Mouse (Mus musculus): ENCODE measurements around the gene Kcnk6. TPM values are rescaled to one million over a fixed set of nuclear protein-coding genes. Genes with fewer than 3 reads are reported as not detected.
"Not testable (repeated sequence)": the region's sequence is repeated elsewhere in the genome, so short reads cannot be mapped to it uniquely, and the experiment has no call there.

The Kcnk6 gene
- total RNA-seq, 2 experiments from 2014 or later = 1.2 to 1.5 TPM

GRCm38 (mm10) chr7:29246619-29247313 lies 14.5 kb upstream of the Kcnk6 start:
- DNase-seq = no peak

GRCm38 (mm10) chr7:29246015-29246414 lies 13.7 kb upstream of the Kcnk6 start:
- no peak for DNase-seq

DNA sequence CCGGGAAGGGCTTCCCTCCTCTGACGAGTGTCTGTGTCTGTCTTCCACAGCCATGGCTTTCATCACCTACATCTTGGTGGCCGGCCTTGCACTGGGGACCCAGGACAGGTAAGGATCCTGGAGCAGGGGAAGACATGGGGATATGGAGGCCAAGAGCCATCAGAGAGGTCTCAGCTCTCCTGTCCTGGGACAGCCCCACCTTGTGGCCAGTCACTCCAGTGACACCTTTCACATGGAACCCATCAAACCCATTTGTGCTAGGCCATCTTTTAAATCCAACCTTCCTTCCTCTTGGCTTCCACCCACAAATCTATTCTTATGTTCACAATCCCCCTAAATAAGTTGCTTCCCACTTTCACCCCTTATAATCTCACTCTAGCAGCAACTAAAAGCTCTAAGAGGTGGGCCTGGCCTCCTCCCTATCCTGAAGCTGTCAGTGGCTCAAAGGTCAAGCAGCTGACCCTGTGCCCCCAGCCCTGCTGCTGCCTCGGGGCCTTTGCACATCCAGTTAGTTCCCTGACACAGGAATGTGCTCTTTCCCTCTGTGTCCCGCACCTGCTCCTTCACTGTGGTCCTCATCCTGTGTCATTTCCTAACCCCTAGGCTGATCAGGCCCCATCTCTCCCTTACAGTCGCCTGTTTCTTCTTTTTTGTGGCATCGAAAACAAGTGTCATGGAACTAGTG lies 12.6 kb upstream of the Kcnk6 start:
- no peak for DNase-seq

DNA sequence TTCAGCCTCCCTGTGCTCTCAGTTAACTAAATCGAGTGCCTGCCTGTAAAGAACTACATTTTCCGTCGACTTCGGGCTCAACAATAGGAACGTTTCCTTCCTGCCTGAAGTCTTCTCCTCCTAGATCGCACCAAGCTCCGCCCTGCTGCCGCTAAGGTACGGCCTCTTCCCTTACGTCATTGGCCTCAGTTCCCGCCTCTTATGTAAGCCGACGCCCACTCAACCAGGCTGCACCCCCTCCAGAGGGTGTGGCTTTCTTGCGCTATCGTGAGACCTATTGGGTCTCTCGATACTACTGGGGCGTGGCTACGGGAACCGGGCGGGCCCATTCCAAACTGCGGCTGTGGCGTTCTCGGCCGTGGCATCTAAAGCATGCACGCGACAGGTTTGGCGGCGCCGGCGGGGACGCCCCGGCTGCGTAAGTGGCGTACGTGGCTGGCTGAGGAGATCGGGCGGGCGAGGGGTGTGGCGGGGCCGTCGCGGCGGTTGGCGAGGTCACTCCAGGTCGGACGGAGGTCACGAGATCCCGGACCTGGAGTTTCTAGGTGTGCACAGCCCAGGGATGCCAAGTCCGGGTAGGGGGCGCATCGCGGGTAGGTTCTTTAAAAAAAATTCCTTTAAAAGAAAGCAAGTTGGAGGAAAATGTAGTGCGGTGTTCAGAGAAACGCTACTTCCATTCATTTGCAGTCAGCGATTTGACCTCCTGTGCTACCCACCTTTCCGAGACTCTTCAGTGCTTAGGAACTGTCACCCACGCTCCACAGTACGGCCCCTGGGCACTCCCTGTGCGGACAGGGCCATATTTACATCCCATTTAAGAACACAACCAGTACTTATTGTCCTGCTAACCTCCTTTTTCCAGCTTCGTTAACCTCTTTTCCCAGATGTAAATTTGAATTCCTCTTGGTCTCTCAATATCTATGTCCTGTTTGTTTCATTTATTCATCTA lies 6.0 kb upstream of the Kcnk6 start, which contains the start of gene Yif1b:
Yif1b (plus strand) TSS at position 311 of the 949 bp plus-strand sequence.
- DNase-seq = peak; percentile 98

DNA sequence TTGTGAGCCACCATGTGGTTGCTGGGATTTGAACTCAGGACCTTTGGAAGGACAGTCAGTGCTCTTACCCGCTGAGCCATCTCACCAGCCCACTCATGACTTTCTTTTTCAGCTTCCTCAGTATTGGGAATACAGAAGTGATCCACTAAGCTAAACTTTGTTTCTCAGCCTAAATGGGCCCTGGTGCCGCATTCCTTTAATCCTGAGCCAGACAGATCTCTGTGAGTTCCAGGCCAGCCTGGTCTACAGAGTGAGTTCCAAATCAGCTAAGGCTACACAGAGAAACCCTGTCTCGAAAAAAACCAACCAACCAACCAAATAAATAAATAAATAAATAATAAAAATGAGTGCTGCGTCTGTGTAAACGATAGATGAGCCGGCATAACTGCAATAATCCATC lies 5.3 kb upstream of the Kcnk6 start:
- DNase-seq = not testable (repeated sequence)

GRCm38 (mm10) chr7:29236593-29236992 lies 4.3 kb upstream of the Kcnk6 start:
- no peak for DNase-seq

GRCm38 (mm10) chr7:29234661-29235060 lies 2.3 kb upstream of the Kcnk6 start:
- DNase-seq = no peak

DNA sequence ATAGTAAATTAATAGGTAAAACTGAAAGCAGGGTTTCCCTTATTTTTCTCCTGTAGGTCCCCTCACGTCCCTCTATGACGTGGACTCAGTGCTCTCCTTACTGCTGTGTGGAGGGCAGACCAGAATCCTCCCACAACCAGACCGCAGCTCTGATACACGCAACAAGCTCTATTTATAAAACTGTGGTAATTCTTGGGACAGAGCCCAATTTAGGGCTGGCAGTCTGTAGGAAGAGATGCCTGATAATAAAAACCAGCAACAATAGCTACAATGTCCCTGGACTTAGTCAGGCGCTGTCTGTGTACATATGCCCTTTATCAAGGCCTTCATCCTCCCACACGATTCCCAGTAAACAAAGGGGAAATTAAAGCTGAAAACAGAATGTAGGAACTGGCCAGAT lies 1.4 kb upstream of the Kcnk6 start:
- DNase-seq = no peak

DNA sequence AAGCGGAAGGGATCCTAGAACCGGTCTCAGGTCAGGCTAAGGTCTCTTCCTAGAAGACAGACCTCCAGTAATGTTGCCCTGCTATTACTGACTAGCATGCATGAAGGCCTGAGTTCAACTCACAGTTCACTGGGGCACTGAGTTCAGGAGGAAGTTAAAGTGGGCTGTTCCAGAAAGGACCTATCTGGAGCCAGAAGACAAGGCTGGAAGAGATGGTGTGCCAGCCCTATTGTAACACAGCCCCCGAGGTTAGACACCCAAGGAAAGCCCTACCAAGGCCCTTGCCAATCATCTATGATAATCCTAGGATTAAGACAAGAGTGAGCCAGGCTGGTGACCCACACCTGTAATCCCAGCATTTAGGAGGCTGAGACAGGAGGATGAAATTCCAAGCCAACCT lies 798 bp downstream of the Kcnk6 start:
- DNase-seq = no peak

- DNase-seq = no peak
Observed at GRCm38 (mm10) chr7:29230560-29230959, 1.8 kb downstream of the Kcnk6 start.

DNA sequence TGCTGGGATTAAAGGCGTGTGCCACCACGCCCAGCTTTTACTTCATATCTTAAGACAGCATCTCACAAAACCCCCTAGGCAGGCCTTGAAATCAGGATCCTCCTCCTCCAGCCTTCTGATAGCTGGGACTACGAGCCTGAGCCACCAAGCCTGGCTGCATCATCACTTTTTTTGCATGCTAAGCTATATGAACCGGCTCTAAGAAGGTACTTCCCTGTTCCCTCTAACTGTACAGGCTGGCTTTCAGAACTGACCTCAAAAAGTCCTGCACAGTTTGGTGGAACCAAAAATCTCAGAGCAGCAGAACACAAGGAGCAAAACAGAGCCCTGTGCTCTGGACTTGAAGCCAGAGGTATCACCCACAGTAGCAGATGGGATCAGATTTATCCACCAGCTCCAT lies 4.1 kb downstream of the Kcnk6 start:
- DNase-seq = no peak

- DNase-seq = no peak
Observed at GRCm38 (mm10) chr7:29225520-29225919, 6.8 kb downstream of the Kcnk6 start.

DNA sequence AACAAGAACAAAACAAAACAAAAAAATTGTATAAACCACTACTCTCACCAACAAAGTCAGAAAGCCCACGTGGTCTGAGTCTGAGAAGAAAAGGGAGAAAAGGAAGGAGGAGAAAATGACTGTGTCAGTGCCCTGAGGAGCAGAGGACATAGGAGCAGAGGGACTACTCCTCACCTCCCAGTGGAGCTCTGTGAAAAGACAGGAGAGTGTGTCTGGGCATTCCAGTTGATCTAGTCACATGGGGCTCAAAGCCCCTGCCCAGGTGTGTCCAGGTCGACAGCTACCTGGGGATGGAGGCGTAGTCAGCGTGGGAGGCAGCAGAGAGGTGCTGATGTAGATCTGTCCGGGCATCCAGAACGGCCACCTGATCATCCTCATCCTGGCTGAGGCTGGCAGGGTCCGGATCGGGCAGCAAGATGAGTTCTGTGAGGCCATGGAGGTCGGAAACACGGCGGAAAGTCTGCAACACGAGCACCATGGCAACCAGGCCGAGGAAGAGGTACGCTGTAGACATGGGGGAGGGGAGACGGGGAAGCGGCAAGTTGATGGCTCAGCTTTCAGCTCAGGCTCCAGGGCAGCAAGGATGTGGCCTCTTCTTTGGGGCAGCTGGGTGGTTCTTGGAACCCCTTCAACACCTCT lies 7.4 kb downstream of the Kcnk6 start:
- no peak for DNase-seq

DNA sequence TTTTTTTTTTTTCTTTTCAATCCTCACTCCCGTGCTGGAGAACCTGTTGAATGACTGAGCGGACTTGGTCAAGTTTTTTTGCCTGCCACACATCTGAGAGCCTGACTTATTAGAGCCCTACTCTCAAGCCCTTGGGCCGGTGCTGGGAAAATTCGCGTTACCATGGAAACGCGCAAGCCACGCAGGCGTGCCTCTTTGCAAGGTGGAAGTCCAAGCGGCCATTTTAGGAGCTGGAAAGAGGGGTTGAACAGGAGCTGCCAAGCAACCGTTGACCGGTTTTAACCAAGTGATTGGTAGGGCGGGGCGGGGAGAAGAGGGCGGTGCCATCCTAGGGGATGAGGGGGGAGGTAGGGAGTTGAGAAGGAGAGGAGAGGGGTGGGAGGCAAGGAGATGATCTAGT lies 17.5 kb downstream of the Kcnk6 start:
- no peak for DNase-seq

GRCm38 (mm10) chr7:29214236-29214635 lies 18.1 kb downstream of the Kcnk6 start:
- DNase-seq = no peak

DNA sequence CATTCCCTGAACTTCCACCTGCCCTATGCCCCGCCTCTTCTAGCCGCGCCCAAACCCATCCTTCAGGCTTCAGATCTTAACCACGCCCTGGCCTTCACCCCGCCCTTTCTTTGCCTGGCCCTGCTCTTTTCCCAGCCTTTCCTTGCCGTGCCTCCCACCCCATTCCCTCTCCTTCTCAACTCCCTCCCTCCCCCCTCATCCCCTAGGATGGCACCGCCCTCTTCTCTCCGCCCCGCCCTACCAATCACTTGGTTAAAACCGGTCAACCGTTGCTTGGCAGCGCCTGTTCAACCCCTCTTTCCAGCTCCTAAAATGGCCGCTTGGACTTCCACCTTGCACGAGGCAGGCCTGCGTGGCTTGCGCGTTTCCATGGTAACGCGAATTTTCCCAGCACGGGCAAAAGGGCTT lies 18.6 kb downstream of the Kcnk6 start, which contains the start of gene Catsperg1:
Catsperg1 (minus strand) TSS at position 361 of the 408 bp plus-strand sequence.
- DNase-seq = no peak

- DNase-seq = not testable (repeated sequence)
Observed at GRCm38 (mm10) chr7:29212775-29213560, 19.3 kb downstream of the Kcnk6 start.

- DNase-seq = no peak
Observed at GRCm38 (mm10) chr7:29212199-29212765, 20.0 kb downstream of the Kcnk6 start.

GRCm38 (mm10) chr7:29211415-29212198 lies 20.7 kb downstream of the Kcnk6 start:
- DNase-seq = peak; percentile 87

- not testable (repeated sequence) for DNase-seq
Observed at GRCm38 (mm10) chr7:29211013-29211412, 21.3 kb downstream of the Kcnk6 start.
